Mouse (Mus musculus): ENCODE results near the gene Tspan17.
A peak's percentile ranks its signal among the peaks of the same experiment; 100 is the strongest.
"Not testable (repeated sequence)": the region's sequence is repeated elsewhere in the genome, so short reads cannot be mapped to it uniquely, and the experiment has no call there.

Gene Tspan17

DNA sequence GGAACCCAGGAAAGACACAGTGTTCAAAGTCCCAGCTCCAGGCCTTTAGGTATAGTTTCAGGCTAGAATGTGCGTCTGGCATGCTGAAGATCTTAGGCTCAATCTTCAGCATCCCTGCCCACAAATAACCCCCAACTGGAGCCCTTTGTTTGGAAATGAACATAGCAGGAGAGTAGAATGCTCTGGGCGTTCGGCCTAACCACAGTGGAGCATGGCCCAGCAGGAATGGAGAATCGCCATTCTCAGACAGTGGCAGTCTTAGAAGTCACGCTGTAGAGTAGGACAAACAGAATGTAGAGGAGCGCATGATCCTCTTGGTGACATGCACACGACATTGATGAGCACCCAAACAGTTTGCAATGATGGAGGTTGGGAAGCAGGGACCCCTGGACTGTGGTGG, 28.3 kb upstream of the Tspan17 start:
- DNase-seq (ENCODE audit: low read depth, low spot score), result no peak

DNA sequence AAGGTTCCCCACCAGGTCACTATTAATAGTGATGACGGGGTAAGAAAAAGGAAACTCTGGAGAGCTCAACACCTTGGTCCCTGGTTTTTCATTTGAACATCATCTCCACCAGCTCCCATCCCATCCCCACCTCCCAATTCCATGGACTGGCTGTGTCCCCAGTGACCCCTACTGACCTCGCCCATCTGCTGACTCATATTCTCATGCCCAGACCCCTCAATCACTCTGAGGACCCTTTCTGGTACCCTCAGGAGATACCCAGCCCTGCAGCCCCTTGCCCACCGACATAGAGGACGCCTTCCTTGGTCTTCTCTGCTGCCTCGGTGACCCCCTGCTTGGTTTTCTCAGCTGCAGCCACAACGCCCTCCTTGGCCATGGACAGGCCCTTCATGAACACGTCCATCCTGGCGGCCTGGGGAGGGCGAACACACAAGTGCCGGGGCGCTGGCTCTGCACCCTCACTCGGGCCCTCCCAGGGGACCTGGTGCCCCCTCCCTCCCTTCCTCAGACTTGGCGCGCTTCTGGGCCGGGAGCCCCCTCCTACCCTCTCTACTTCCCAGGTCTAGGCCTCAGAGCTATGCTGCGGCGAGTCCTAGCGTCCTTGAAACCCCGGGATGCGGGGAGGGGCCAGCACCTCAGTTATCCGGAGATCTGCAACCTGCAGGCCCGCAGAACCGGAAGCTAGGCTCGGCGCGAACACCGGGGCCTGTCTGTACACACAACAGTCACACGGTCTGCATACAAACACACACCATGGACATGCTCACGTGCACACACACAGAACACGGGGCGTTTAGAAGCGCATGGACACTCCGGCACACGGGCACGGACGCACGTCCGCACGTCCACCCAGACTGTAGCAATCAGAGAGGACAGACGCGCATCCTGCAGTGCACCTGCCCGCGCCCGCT, 23.6 kb upstream of the Tspan17 start:
- DNase-seq (ENCODE audit: low read depth, low spot score), result peak; percentile 27

DNA sequence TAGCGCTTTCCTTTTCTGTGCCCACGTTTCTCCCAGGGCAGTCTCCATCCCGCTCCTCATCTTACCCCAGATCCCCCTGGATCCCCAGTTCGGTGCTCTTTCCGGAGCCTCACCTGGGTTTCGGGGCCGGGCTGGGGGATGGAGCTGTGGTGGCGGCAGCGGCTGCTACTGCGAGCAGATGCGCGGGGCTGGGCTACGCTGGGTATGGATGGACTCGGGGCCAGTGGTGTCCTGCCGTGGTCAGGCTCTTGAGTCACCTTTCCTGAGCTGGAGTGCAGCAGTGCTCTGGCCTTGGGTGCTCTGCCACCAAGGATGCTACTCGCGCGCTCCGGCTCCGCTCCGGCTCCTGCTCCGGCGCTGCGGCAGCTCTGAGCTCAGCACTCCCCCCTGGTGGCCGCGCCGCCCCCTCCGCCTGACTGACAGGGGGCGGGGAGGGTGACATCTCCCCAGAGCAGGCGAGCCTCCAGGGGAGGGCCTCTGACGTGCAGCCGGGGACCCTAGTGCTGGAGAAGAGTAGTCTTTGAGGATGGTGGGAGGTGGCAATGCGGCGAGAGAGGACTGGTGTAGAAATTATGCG, 22.9 kb upstream of the Tspan17 start, which contains the start of gene Sncb:
Gene Sncb, minus strand, starts transcription at position 404 of the 577 bp plus-strand sequence.
- peak; percentile 70 for DNase-seq (ENCODE audit: low read depth, low spot score)

DNA sequence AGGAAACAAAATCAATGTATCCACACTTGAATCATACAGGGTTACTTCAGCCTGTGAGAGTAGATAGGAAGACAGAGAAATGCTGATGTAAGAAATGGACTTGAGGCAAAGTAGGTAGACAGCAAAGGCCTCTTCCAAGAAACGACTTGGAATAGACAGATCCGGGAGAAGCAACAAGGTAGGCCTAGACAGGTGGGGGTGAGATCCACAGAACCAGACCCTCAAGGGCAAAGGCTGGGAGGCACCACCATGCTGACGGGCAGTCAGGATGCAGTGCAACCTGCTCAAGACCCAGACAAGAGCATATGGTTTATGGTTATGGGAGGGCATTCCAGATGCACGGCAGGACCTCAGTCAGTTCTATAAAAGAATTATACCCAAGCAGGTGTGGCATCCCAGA, 22.2 kb upstream of the Tspan17 start:
- no peak for DNase-seq (ENCODE audit: low read depth, low spot score)

DNA sequence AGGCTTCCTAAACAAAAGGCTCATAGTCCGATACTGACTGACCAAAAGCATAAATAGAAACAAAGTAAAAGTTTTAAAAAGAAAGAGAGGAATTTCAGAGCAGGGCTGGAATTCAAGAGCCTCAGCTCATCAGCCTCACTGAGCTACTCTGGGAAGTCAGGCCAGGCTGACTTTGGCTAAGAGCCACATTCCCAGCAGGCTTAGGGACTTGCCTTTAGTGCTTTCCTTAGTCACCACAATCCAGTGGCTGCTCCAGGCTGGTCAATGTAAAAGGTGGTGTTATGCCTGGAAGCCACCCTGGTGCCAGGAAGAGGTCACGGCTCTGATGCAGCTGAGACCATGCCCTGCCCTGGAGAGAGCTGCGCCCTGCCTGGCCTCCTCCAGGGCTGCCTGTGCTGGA, 8.6 kb upstream of the Tspan17 start:
- no peak for DNase-seq (ENCODE audit: low read depth, low spot score)

DNA sequence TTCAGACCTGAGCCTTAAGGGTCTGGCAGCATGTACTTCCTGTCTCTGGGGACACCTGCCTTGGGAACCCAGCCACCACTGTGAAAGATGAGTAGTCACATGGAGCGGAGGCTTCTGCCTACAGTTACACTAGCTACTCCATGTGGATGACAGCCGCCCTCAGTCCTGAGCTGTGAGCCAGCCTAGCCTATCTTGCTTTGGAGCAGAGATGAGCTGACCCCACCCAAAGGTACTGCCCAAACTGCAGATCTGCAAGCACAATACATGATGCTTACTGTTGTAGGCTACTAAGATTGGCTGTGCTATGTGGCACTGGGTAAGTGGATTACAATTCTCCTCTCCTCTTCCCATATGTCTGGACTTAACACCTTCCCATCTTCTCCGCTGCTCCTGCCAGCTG, 8.1 kb upstream of the Tspan17 start:
- DNase-seq (ENCODE audit: low read depth, low spot score), result no peak

DNA sequence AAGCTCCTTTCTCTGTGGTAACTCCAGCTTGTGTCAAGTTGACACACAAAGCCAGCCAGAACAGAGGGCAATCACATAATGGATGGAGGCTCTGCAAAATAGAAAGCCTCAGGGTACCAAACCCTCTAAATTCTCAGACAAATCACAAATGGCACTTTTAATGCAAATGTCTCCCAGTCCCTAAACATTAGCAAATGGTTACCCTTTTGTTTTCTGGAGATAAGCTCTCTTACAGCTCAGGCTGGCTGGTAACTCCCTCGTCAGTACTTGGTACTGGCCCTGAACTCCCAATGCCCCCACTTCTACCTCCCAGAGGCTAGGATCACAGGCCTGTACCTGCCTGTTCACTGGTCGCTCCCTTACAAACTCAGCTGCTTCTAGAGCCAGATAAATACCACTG, 5.9 kb upstream of the Tspan17 start:
- no peak for DNase-seq (ENCODE audit: low read depth, low spot score)

DNA sequence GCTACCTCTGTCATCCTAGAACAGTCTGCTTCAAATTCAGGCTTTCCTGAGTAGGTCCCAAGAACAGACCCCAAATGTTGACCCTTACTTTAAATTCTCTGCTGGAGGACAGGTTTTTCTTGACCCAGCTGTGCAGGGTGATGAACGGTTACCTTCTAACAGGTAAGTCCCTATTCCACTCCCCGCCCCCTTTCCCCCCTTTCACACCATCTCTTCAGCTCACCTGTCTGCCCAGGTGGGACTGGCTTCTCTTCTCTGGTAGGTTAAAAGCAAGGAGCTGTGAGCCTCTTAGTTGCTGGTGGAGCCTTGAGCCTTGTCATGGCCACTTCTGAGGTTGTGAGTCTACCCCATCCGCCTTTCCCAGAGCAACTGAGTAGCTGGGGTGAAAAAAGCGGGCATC, 5.5 kb upstream of the Tspan17 start, which contains the start of gene Eif4e1b:
Gene Eif4e1b, plus strand, starts transcription at position 301 of the 400 bp plus-strand sequence.
- no peak for DNase-seq (ENCODE audit: low read depth, low spot score)

DNA sequence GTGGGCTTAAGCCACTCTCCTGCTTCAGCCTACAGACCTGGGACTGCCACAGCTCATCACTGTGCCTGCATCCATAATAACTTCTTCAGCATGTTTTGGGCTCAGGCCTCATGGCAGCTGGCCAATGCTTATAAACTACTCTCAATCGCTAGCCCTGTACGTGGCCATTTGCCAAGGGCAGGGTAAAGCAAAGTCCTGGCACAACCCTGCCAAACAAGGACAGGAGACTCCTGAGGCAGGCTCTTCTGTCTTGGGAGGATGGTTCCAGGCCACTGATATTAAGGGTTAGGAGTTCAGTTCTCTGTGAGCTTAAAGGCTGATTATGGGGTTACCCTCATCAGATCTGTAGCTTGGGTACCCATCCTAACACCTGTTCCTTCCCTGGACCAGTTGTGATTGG, 1.6 kb upstream of the Tspan17 start:
- not testable (repeated sequence) for DNase-seq (ENCODE audit: low read depth, low spot score)

DNA sequence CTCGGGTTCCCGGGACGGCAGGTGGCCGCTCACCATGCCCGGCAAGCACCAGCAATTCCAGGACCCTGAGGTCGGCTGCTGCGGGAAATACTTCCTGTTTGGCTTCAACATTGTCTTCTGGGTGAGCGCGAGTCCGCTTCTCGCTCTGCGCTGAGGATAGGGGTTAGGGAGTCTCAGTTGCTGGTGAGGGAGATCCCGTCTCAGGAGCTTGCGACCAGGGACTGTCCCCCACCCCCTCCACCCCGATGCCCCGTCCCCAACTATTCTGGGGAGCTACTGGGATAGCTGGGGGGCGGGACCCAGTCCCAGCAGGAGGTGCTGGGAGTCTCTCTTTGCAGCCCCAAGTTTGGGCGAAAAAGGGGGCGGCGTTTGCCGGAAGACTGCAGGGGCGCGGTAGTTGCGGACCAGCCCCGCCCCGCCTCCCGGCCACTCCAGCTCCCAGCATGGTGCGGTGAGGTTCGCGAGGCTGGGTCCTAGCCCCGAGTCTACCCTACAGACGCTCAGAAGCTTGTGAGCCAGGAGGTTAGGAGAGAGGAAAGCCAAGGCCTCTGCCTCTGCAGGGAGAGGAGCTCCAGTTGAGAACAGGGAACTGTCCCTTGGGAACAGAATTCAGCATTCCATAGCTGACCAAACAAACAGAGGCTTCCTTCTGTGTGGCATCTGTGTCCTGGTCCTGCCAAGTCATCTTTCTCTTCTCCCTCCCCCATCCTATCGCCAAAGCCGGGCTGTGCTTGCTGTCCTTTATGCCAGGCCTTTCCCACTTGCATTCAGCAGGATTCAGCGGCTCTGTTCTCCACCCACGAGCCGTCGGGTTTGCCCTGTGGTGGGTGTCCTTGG, 602 bp downstream of the Tspan17 start:
- no peak for DNase-seq (ENCODE audit: low read depth, low spot score)

DNA sequence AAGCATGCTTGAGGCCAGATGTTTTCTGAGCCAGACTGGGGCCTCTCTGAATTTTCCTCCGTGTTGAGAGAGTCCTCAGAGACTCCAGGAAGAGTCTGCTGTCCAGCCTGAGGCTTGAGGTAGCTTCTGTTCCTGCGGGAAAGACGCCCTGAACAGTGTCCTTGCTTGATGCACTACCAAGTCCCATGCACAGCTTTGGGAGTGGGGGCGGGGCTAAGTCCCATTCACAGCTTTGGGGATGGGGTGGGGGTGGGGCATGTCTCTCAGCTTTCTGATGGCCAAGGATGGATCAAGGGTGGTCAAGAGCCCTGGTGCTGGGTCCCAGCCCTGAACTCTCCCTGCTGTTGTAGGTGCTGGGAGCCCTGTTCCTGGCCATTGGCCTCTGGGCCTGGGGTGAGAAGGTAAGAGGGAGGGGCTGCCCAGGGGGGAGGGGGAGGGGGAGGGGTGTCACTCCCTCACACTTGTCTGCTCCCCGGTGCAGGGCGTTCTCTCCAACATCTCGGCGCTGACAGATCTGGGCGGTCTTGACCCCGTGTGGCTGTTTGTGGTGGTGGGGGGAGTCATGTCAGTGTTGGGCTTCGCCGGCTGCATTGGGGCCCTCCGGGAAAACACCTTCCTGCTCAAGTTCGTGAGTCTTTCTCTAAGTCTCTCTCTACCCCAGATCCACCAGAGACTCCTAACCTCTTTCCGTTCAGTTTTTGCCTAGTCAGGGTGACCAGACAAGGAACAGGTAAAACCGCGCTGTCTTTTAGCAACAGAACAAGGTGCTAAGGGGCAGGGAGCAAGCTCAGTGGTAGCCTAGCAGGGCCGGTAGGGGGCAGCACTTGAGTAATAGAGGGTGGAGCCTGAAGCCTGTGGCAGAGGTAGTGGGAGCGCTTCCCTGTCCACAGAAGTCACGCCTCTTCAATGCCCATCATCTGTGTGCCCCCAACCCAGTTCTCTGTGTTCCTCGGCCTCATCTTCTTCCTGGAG, 3.4 kb downstream of the Tspan17 start:
- DNase-seq (ENCODE audit: low read depth, low spot score), result peak; percentile 55

DNA sequence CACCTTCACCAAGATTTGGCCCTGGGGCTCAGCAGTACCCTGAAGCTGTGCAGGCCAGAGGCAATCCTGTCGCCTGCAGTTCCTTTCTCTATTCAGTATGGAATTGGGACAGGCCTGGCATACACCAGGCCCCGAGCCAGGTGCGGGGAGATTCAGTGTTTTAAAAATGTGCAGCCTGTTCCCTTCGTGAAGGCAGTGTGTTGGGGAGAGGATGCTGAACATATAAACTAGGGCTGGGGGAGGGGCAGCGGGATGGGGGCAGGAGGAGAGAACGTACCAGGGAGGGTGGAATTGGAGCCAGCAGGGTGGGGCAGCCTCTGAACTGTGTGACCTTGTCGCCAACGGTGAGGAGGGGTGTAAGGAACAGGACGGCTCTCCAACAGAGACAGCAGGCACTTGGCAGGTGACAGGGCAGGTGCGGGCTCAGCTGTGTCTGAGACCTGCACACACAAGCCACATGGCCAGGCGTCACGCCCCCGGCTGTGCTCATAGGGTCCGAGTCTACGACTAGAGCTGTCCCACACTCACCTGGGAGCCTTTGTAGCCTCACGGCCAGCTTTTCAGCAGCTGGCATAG, 4.9 kb downstream of the Tspan17 start:
- DNase-seq (ENCODE audit: low read depth, low spot score), result no peak

DNA sequence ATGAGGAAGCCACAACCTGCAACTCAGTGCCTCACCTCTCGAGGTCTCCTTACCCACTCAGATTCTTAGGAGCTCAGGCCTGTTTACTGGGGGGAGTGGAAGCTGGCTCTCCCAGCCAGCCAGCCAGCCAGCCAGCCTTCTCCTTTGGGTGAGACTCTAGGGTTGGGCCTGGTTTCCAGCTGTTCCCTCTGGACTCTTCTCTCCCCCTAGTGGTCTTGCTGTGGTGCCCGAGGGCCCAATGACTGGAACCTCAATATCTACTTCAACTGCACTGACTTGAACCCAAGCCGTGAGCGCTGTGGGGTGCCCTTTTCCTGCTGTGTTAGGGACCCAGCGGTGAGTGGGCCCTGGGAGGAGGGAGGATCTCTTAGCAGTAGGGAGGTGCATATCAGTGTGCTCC, 5.7 kb downstream of the Tspan17 start:
- no peak for DNase-seq (ENCODE audit: low read depth, low spot score)

DNA sequence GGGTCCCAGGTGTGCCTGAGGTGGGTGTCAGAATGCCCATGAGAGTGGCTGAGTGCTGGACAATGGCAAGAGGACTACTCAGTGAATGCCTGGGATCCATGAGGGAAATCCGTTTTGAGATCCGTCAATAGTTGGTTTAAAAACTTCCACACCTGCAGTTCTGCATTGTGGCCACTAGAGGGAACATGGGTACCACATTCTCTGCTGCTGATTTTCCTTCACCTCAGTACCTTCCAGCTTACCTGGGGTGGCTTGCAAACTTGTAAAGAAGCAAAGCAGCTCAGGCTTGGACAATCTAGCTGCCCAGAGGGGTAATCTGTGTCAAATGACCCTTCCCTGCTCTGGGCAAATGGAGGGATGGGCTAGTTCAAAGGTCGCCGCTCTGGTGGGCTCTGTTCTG, 8.2 kb downstream of the Tspan17 start:
- DNase-seq (ENCODE audit: low read depth, low spot score), result peak; percentile 48

DNA sequence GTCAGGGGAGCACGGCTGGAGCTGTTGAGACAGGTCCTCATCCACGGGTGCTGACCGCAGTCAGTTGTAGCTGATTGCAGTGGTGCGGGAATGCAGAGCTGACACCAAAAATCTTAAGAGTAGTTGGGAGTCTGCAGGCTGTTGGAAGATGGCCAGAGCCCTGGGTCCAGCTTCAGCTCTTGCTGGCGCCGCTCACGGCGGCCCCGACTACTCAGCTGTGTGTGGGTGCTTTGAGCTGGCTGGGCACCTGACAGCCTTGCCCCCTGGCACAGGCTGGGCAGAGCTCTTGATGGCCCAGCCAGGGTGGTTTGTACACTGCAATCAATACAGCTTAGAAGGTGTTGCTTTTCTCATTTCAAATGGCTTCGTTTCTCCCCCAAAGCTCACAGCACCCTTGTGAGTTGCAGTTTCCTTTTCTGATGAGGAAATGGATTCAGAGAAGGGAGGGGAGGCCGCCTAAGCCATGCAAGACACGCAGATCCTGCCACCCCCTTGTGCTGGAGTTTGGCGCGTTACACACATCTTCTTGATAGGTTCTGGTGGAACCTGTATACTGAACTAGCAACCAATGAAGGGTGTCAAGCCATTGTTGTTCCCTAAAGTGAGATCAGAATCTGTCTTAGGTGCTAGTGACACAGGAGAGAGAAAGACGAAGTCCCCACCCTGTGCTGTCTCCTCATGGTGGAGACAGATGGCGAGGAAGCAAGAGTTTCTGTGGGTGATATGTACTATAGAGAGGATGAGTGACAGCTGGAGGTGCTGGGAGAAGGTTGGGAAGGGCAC, 8.9 kb downstream of the Tspan17 start:
- DNase-seq (ENCODE audit: low read depth, low spot score), result no peak

DNA sequence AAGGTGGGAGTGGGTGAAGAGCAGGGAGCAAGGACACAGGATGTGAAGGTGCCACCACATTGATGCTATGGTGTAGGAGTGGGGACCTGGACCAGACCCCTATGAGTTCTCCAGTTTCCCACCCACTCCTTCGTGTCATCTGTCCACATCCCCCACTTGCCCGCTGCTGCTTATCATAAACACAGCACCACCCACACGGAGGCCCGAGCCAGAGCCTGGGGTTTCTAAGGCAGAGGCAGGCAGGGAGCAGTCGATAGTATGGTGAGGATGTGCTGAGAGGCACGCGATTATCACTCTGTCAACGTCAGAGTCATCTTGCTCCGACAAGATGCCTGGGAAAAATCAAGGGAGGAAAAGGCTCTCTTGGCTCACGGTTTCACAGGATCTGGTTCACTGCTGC, 9.6 kb downstream of the Tspan17 start:
- DNase-seq (ENCODE audit: low read depth, low spot score), result no peak

DNA sequence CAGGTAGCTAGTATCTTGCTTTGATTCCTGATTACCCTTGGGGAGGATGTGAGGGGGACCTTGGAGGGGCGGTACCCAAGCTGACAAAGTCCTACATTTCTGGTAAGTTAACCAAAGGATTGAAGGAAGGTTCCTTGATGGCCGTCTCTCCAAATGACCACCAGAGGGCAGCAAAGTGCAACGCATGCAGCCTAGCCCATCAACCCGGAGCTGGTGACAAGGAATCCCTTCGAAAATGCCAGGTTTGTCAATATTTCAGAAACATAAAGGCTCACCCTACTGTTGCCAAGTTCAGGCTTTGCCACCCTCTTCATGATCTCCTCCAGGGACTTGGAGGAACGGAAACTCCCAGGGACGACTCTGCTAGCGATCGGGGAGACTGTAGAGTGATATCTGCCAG, 10.5 kb downstream of the Tspan17 start:
- DNase-seq (ENCODE audit: low read depth, low spot score), result peak; percentile 73

DNA sequence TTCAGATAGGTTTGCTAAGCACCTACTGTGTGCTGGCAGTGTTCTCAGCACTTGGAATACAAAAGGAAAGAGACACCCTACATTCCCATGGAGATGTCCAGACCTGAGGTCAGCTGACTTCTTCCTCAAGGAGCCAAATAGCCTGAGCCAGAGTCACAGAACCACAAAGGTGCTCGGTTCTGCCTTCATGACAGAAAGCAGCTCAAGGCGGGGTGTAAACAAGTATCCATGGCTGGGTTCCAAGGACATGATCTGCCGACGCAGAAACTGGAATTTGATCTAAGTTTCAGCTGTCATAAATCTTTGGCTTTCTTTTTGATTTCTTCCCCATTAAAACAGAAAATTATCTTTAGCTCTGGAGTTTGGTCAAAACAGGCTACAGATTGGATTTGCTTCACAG, 11.0 kb downstream of the Tspan17 start:
- DNase-seq (ENCODE audit: low read depth, low spot score), result no peak

DNA sequence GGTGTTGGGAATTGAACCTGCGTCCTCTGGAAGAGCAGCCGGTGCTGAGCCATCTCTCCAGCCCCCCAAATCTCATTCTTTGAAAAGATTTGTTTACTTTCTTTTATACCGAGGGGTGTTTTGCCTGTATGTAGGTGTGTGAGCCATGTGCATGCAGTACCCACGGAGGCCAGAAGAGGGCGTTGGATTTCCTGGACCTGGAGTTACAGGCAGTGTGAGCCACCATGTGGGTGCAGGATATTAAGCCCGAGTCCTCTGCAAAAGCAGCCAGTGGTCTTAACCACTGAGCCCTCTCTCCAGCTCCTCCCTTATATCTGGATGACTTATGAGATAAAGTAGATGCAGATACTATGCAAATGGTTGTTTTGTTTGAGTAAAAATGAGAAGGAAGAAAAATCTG, 13.8 kb downstream of the Tspan17 start:
- DNase-seq (ENCODE audit: low read depth, low spot score), result no peak

Measured in A20 (cell line).